Mouse (Mus musculus): ENCODE measurements at regions not wholly inside any gene's neighbourhood (a gene's known extent, or its start where the extent isn't known, plus 50 kb on each side); places are given as distances from the start of the nearest gene placed in this dataset.

DNA sequence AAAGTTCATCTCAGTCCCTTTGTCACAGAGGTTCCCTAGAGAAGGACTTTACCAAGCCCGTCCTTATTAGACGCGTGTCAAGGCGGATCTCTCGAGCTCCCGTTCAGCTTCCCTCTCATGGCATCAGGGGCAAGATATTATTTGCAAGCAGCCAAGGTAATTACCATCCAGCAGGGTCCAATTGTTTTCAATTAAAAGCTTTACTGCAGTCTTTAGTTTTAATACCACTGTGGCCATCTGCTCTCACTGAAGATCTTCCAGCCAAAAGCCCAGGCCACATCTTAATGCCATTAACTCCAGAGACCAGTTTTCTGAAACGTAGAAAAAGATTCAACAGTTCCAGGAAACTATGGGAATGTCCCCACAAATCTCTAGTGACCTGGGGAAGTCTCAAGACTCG lies 191.1 kb downstream of the Qk start:
- TF ChIP-seq CTCF (IDR thresholded peaks at IDR 0.05; ENCODE audit: insufficient read depth, low read length) (no peak), POLR2A (IDR thresholded peaks at IDR 0.05; ENCODE audit: borderline replicate concordance, extremely low read depth, low read depth, low read length) (no peak)

Measured in lung, adult 2 months (tissue).